Mouse (Mus musculus) B cell, adult 62 days (primary cell): ENCODE data around the gene Tgm1. TPM values are rescaled to one million over a fixed set of nuclear protein-coding genes. Genes with fewer than 3 reads are reported as not detected.

Experiments
- total RNA-seq: library from RNA; stranded (reverse); gene quantifications from 4 replicates; pipeline ENCODE4 v1.2.4, GENCODE M21; 2023

Tgm1 gene
- 1.2 to 2.3 TPM (median 1.8 TPM) in 4 replicates for total RNA-seq

GRCm38 (mm10) chr14:55713729-55714122, at the start of gene Tgm1:
Gene Tgm1 (minus strand): TSS chr14:55713926.

DNA sequence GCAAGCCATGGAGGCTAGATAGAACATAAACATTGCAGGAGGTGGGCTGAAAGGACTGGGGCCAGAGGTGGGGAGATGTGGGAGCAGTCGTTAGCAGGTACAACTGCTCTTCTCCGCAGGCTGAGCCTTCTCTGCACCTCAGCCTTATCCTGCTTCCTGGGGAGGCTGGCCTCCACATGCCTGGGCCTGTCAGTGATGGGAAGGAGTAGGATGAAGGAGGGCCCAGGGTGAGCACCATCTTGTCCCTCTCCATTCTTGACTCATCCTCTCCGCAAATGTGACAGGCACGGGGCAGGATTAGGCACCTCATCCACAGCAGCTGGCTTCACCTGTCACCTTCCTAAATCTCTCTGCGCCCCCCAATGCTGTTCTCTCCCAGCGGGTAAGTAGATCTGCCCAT, 47.4 kb upstream of the Tgm1 start, which contains the start of gene Ltb4r2:
Ltb4r2 (plus strand) TSS at position 266 of the 400 bp plus-strand sequence.

GRCm38 (mm10) chr14:55758363-55758784, 44.6 kb upstream of the Tgm1 start, which contains the start of gene Cideb:
Gene Cideb (minus strand): TSS chr14:55758458.

GRCm38 (mm10) chr14:55745180-55745860, 31.6 kb upstream of the Tgm1 start, which contains the start of the genes Dhrs1 and Nop9:
Gene Dhrs1 (minus strand): TSS chr14:55745690.
Gene Nop9 (plus strand): TSS chr14:55745693.

GRCm38 (mm10) chr14:55721700-55722437, 8.1 kb upstream of the Tgm1 start, which contains the start of gene Rabggta:
Gene Rabggta (minus strand): TSS chr14:55722263.

DNA sequence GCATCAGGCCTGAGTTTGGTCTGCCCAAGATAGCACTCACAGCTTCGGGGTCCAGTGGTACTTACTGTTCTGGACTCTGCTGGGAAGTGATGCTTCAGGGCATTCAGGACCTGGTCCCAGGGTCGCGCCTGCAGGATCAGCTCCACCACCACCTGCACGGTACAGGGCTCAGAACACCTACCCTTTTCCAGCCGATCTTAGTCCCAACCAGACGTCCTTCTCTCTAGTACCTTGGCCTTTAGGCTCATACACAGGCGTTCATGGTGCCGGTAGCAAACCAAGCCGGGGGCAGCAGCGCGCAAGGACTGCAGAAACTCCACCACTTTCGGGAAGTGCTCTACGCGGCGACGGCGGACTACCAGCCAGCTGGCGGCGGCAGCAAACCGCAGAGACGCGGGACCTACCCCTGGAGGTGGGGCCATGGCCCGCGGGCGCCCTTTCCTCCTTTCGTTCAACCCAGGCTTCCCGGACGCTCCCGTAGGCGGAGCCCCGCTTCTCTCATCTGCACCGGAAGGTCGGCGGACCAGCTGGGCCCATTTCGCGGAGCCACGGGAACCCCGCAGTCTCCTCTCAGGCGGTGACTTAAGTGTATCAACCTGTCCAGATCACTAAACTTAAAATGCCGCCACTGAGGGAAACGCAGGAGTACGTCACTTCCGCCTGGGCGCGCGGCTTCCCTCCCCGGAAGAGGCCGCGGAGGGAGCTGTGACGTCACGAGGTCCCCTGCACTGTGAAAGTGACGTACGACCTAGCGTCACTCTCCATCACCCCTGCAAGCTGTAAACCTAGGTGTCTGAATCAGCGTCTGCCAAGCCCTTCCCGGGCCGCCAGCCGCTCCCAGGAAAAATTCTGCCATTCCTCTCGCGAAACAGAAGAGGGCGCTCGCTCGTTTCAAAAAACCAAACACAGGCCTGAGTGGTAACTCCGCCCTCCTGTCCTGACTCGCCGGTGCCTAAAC, 32.3 kb downstream of the Tgm1 start, which contains the start of gene Tinf2:
Tinf2 (minus strand) TSS at position 661 of the 958 bp plus-strand sequence.

DNA sequence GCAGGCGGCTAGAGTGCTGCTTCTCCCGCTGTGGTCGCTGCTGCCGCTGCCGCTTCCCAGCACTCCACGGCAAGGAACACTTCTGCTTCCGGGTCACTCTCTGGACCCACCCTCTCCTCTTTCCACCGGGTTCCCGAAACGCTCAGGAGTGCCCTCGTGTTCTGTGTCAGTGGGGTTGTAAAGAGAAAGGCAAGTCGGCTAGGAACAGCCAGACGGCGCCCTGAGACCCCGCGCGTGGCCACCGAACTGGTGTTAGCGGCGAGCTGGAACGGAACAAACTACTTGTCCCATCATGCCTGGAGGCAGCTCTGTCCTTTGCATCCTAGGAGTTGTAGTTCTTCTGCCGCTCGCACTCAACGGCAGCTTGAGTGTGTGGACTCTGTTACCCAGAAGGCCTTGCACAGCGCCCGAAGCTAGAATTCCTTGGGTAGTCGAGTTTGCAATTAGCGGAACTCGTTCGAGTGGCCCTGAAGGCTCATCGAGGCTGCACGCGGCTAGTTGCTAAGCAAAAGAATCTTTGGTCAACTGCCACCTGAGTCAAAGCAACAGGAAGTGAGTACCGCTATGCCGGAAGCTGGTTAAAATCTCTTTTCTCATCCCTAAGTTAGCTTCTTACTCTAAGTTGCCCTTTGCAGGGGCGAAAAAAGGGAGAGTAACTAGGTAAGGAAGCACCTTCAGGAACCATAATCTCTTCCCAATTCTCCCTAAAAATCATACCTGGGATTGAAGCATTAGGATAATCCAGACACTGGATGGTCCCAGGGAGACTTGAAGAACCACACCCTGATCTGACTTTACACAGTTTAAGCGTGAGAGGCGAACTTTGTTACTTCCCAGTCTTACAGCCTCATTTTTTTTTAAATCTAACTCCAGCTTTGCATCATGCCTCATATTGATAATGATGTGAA, 41.6 kb downstream of the Tgm1 start, which contains the start of the genes Gmpr2 and Nedd8:
Gmpr2 (plus strand) TSS at position 109 of the 908 bp plus-strand sequence.
Nedd8 (minus strand) TSS at position 292 of the 908 bp plus-strand sequence.

GRCm38 (mm10) chr14:55659960-55660573, 53.7 kb downstream of the Tgm1 start, which contains the start of gene Mdp1:
Gene Mdp1 (minus strand): TSS chr14:55660508.

Other genes with a start within 250 kb of the Tgm1 start
- 22.2 to 26.4 TPM (median 24.7 TPM) in 4 replicates for gene Dhrs4, start 235.2 kb downstream of the Tgm1 start, total RNA-seq
- 3.8 to 11.8 TPM (median 4.8 TPM) in 4 replicates for gene Carmil3, start 223.3 kb downstream of the Tgm1 start, total RNA-seq
- not detected in 4 replicates for gene Cpne6, start 203.5 kb downstream of the Tgm1 start, total RNA-seq
- gene Nrl, start 188.9 kb downstream of the Tgm1 start, total RNA-seq, result not detected in 4 replicates
- gene Pck2, start 173.7 kb downstream of the Tgm1 start, total RNA-seq, result 43.4 to 51.1 TPM (median 49.0 TPM) in 4 replicates
- gene Dcaf11, start 153.9 kb downstream of the Tgm1 start, total RNA-seq, result 84.9 to 91.3 TPM (median 86.3 TPM) in 4 replicates
- 6.2 to 9.8 TPM (median 7.2 TPM) in 4 replicates for gene A730061H03Rik, start 153.5 kb downstream of the Tgm1 start, total RNA-seq
- not detected in 4 replicates for gene Fitm1, start 138.3 kb downstream of the Tgm1 start, total RNA-seq
- 234 to 255 TPM (median 248 TPM) in 4 replicates for gene Psme1, start 135.8 kb downstream of the Tgm1 start, total RNA-seq
- 3.7 to 6.1 TPM (median 5.3 TPM) in 4 replicates for gene Emc9, start 128.6 kb downstream of the Tgm1 start, total RNA-seq
- gene Psme2, start 122.8 kb downstream of the Tgm1 start, total RNA-seq, result 273 to 323 TPM (median 304 TPM) in 4 replicates
- gene Rnf31, start 122.2 kb downstream of the Tgm1 start, total RNA-seq, result 94.6 to 97.8 TPM (median 96.3 TPM) in 4 replicates
- gene Irf9, start 110.4 kb downstream of the Tgm1 start, total RNA-seq, result 83.5 to 105 TPM (median 99.2 TPM) in 4 replicates
- 0.79 to 1.5 TPM (median 1.0 TPM) in 4 replicates for gene Rec8, start 95.9 kb downstream of the Tgm1 start, total RNA-seq
- gene Ipo4, start 78.0 kb downstream of the Tgm1 start, total RNA-seq, result 56.3 to 62.2 TPM (median 58.4 TPM) in 4 replicates
- 3.3 to 4.7 TPM (median 4.4 TPM) in 3 of 4 replicates, not detected in the other for gene Gm49378, start 76.0 kb downstream of the Tgm1 start, total RNA-seq
- gene Tm9sf1, start 70.1 kb downstream of the Tgm1 start, total RNA-seq, result 38.2 to 51.1 TPM (median 44.8 TPM) in 4 replicates
- gene Tssk4, start 63.7 kb downstream of the Tgm1 start, total RNA-seq, result 2.3 to 2.6 TPM (median 2.5 TPM) in 4 replicates
- 42.5 to 45.6 TPM (median 42.9 TPM) in 4 replicates for gene Mdp1, start 53.4 kb downstream of the Tgm1 start, total RNA-seq
- 18.2 to 28.2 TPM (median 22.1 TPM) in 4 replicates for gene Gmpr2, start 42.0 kb downstream of the Tgm1 start, total RNA-seq
- 168 to 193 TPM (median 180 TPM) in 4 replicates for gene Nedd8, start 41.8 kb downstream of the Tgm1 start, total RNA-seq
- 164 to 172 TPM (median 166 TPM) in 4 replicates for gene Tinf2, start 32.1 kb downstream of the Tgm1 start, total RNA-seq
- 78.7 to 86.9 TPM (median 83.5 TPM) in 4 replicates for gene Rabggta, start 8.3 kb upstream of the Tgm1 start, total RNA-seq
- 29.7 to 33.0 TPM (median 31.4 TPM) in 4 replicates for gene Dhrs1, start 31.8 kb upstream of the Tgm1 start, total RNA-seq
- 29.6 to 35.0 TPM (median 33.4 TPM) in 4 replicates for gene Nop9, start 31.8 kb upstream of the Tgm1 start, total RNA-seq
- gene Cideb, start 44.5 kb upstream of the Tgm1 start, total RNA-seq, result not detected in 4 replicates
- gene Ltb4r2, start 47.5 kb upstream of the Tgm1 start, total RNA-seq, result 0.19 to 0.83 TPM (median 0.33 TPM) in 4 replicates
- gene Ltb4r1, start 52.0 kb upstream of the Tgm1 start, total RNA-seq, result not detected in 4 replicates
- 0.53 to 1.6 TPM (median 0.60 TPM) in 3 of 4 replicates, not detected in the other for gene Adcy4, start 70.2 kb upstream of the Tgm1 start, total RNA-seq
- gene Ripk3, start 74.9 kb upstream of the Tgm1 start, total RNA-seq, result 84.2 to 93.2 TPM (median 86.6 TPM) in 4 replicates
- gene Nfatc4, start 109.2 kb upstream of the Tgm1 start, total RNA-seq, result not detected in 4 replicates
- 0.06 TPM in 1 of 4 replicates, not detected in the others for gene Nynrin, start 140.1 kb upstream of the Tgm1 start, total RNA-seq
- not detected in 4 replicates for gene Cbln3, start 170.5 kb upstream of the Tgm1 start, total RNA-seq
- gene Khnyn, start 171.0 kb upstream of the Tgm1 start, total RNA-seq, result 101 TPM in 4 replicates
- gene Sdr39u1, start 186.4 kb upstream of the Tgm1 start, total RNA-seq, result 21.8 to 38.3 TPM (median 34.4 TPM) in 4 replicates
- gene Cma1, start 230.7 kb upstream of the Tgm1 start, total RNA-seq, result not detected in 4 replicates
- gene Cma2, start 237.1 kb upstream of the Tgm1 start, total RNA-seq, result not detected in 4 replicates